Mouse (Mus musculus): Measurements from ENCODE around the gene Rras2. TPM values are rescaled to one million over a fixed set of nuclear protein-coding genes. Genes with fewer than 3 reads are reported as not detected.

Gene Rras2
- total and polyA plus RNA-seq, 2 experiments from 2014 or later: 34.4 to 56.6 TPM

GRCm38 (mm10) chr7:114138261-114138660, 20.7 kb upstream of the Rras2 start:
- no peak overlapping the region for H3K9ac ChIP-seq
- WGBS: 79% methylated on average over 2 of the region's 2 CpGs
- peak overlapping the region; percentile 62 for H3K27ac ChIP-seq (ENCODE audit: low read depth, low read length)
- H3K4me2 ChIP-seq (ENCODE audit: low read depth): no peak overlapping the region
- H3K4me1 ChIP-seq (ENCODE audit: insufficient read depth): no peaks in the 10 kb centered on the region
- H3K4me3 ChIP-seq (ENCODE audit: low read depth, low read length): no peak overlapping the region
- no peaks in the 10 kb centered on the region for H3K36me3 ChIP-seq (ENCODE audit: insufficient read depth)
- H3K27me3 ChIP-seq (ENCODE audit: insufficient read depth, low read length): no peaks in the 10 kb centered on the region
- DNase-seq: peak; percentile 31
- peak; percentile 29; the same call in 1 of the 2 replicates for ATAC-seq
- TF ChIP-seq CTCF (IDR thresholded peaks at IDR 0.05; ENCODE audit: low read depth): no peak
- no peaks in the 10 kb centered on the region for H3K9me3 ChIP-seq (ENCODE audit: low read length)

- no peak overlapping the region for H3K4me2 ChIP-seq (ENCODE audit: low read depth)
- 25% methylated on average over 6 of the region's 6 CpGs for WGBS
- DNase-seq (no peak), ATAC-seq (no peak)
- H3K4me1 ChIP-seq (ENCODE audit: insufficient read depth): 0 out of 2 replicates have a peak, but pooled peaks cover 2% of the 10 kb centered on the region
- no peaks in the 10 kb centered on the region for H3K36me3 ChIP-seq (ENCODE audit: insufficient read depth)
- no peak for TF ChIP-seq CTCF (IDR thresholded peaks at IDR 0.05; ENCODE audit: low read depth)
- no peak overlapping the region for H3K27ac ChIP-seq (ENCODE audit: low read depth, low read length)
- no peaks in the 10 kb centered on the region for H3K27me3 ChIP-seq (ENCODE audit: insufficient read depth, low read length)
- no peaks in the 10 kb centered on the region for H3K9me3 ChIP-seq (ENCODE audit: low read length)
- 0 out of 2 replicates have a peak overlapping the region, but pooled peaks have one; percentile 6 for H3K9ac ChIP-seq
- no peak overlapping the region for H3K4me3 ChIP-seq (ENCODE audit: low read depth, low read length)
Measured at GRCm38 (mm10) chr7:114135166-114135565, 17.6 kb upstream of the Rras2 start.

- no peaks in the 10 kb centered on the region for H3K9me3 ChIP-seq (ENCODE audit: low read length)
- H3K4me2 ChIP-seq (ENCODE audit: low read depth): no peak overlapping the region
- 26% methylated on average over 5 of the region's 5 CpGs for WGBS
- no peak overlapping the region for H3K27ac ChIP-seq (ENCODE audit: low read depth, low read length)
- ATAC-seq: no peak
- DNase-seq: no peak
- H3K4me3 ChIP-seq (ENCODE audit: low read depth, low read length): no peak overlapping the region
- no peaks in the 10 kb centered on the region for H3K27me3 ChIP-seq (ENCODE audit: insufficient read depth, low read length)
- H3K9ac ChIP-seq: no peak overlapping the region
- 0 out of 2 replicates have a peak, but pooled peaks cover 2% of the 10 kb centered on the region for H3K4me1 ChIP-seq (ENCODE audit: insufficient read depth)
- TF ChIP-seq CTCF (IDR thresholded peaks at IDR 0.05; ENCODE audit: low read depth): no peak
- no peaks in the 10 kb centered on the region for H3K36me3 ChIP-seq (ENCODE audit: insufficient read depth)
Measured at GRCm38 (mm10) chr7:114133957-114134356, 16.4 kb upstream of the Rras2 start.

GRCm38 (mm10) chr7:114132316-114132715, 14.7 kb upstream of the Rras2 start:
- Histone ChIP-seq H3K9ac (no peak overlapping the region), H3K27me3 (ENCODE audit: insufficient read depth, low read length) (no peaks in the 10 kb centered on the region), H3K4me3 (ENCODE audit: low read depth, low read length) (no peak overlapping the region), H3K4me1 (ENCODE audit: insufficient read depth) (0 out of 2 replicates have a peak, but pooled peaks cover 2% of the 10 kb centered on the region), H3K36me3 (ENCODE audit: insufficient read depth) (no peaks in the 10 kb centered on the region), H3K4me2 (ENCODE audit: low read depth) (no peak overlapping the region), H3K27ac (ENCODE audit: low read depth, low read length) (0 out of 2 replicates have a peak overlapping the region, but pooled peaks have one; percentile 21), H3K9me3 (ENCODE audit: low read length) (no peaks in the 10 kb centered on the region)
- WGBS: 23% methylated on average over 8 of the region's 8 CpGs
- peak; percentile 32 for ATAC-seq
- DNase-seq: peak; percentile 24
- no peak for TF ChIP-seq CTCF (IDR thresholded peaks at IDR 0.05; ENCODE audit: low read depth)

GRCm38 (mm10) chr7:114129281-114129680, 11.7 kb upstream of the Rras2 start:
- Histone ChIP-seq H3K9ac (no peak overlapping the region), H3K4me2 (ENCODE audit: low read depth) (no peak overlapping the region), H3K36me3 (ENCODE audit: insufficient read depth) (no peaks in the 10 kb centered on the region), H3K27me3 (ENCODE audit: insufficient read depth, low read length) (no peaks in the 10 kb centered on the region), H3K27ac (ENCODE audit: low read depth, low read length) (no peak overlapping the region), H3K4me3 (ENCODE audit: low read depth, low read length) (no peak overlapping the region), H3K4me1 (ENCODE audit: insufficient read depth) (0 out of 2 replicates have a peak, but pooled peaks cover 2% of the 10 kb centered on the region), H3K9me3 (ENCODE audit: low read length) (no peaks in the 10 kb centered on the region)
- 54% methylated on average over 2 of the region's 2 CpGs for WGBS
- ATAC-seq: no peak
- TF ChIP-seq CTCF (IDR thresholded peaks at IDR 0.05; ENCODE audit: low read depth): peak; percentile 20; the same call in 1 of the 2 replicates
- no peak for DNase-seq

GRCm38 (mm10) chr7:114118180-114118579, 599 bp upstream of the Rras2 start:
- Histone ChIP-seq H3K36me3 (ENCODE audit: insufficient read depth) (no peaks in the 10 kb centered on the region), H3K9me3 (ENCODE audit: low read length) (no peaks in the 10 kb centered on the region), H3K4me2 (ENCODE audit: low read depth) (peak overlapping the region; percentile 80), H3K27me3 (ENCODE audit: insufficient read depth, low read length) (no peaks in the 10 kb centered on the region), H3K4me1 (ENCODE audit: insufficient read depth) (0 out of 2 replicates have a peak, but pooled peaks cover 4% of the 10 kb centered on the region), H3K4me3 (ENCODE audit: low read depth, low read length) (peak overlapping the region; percentile 88), H3K9ac (peak overlapping the region; percentile 84), H3K27ac (ENCODE audit: low read depth, low read length) (peak overlapping the region; percentile 92; the same call in 1 of the 2 replicates)
- WGBS: 41% methylated on average over 7 of the region's 7 CpGs
- ATAC-seq (no peak), DNase-seq (no peak)
- no peak for TF ChIP-seq CTCF (IDR thresholded peaks at IDR 0.05; ENCODE audit: low read depth)

GRCm38 (mm10) chr7:114116711-114117351, 750 bp downstream of the Rras2 start:
- Histone ChIP-seq H3K27me3 (ENCODE audit: insufficient read depth, low read length) (no peaks in the 10 kb centered on the region), H3K4me1 (ENCODE audit: insufficient read depth) (0 out of 2 replicates have a peak, but pooled peaks cover 4% of the 10 kb centered on the region), H3K4me3 (ENCODE audit: low read depth, low read length) (peak overlapping the region; percentile 88), H3K4me2 (ENCODE audit: low read depth) (peak overlapping the region; percentile 80), H3K9me3 (ENCODE audit: low read length) (no peaks in the 10 kb centered on the region), H3K27ac (ENCODE audit: low read depth, low read length) (peak overlapping the region; percentile 92), H3K9ac (peak overlapping the region; percentile 84), H3K36me3 (ENCODE audit: insufficient read depth) (no peaks in the 10 kb centered on the region)
- TF ChIP-seq CTCF (IDR thresholded peaks at IDR 0.05; ENCODE audit: low read depth): no peak
- peak; percentile 73 for ATAC-seq
- under 1% methylated on average over 64 of the region's 74 CpGs for WGBS
- DNase-seq: peak; percentile 48
